In genomic region chr10:94014200-94014599, GRCm38 (mm10) we compare ENCODE assay signal across 20 mouse cellular contexts. TPM values are rescaled to one million over a fixed set of nuclear protein-coding genes. Genes with fewer than 3 reads are reported as not detected.
A peak's percentile ranks its signal among the peaks of the same experiment; 100 is the strongest.
DNase-seq lines count a peak whose midpoint lies in the region; ATAC-seq and TF ChIP-seq lines count a peak whose summit lies in the region.
"Had no signal": no experiment of that assay in that cellular context is flagged by ENCODE, and none has a peak within 500 bp of the region (broad histone marks: within the 10 kb centered on the region; RNA-seq: fewer than 3 reads in every experiment).

No protein-coding gene starts in this region.

- no peak overlapping the region for H3K27ac ChIP-seq in forebrain, embryonic 14.5 days (ENCODE audit: low read depth, low read length)
- no peak overlapping the region for H3K27ac ChIP-seq in forebrain, embryonic 16.5 days (ENCODE audit: low read length)
- H3K27ac ChIP-seq in limb, embryonic 12.5 days, result 0 out of 2 replicates have a peak overlapping the region, but pooled peaks have one; percentile 23
- no peak overlapping the region for H3K27ac ChIP-seq in limb, embryonic 10.5 days
- H3K27ac ChIP-seq in kidney, postnatal 0 days, result peak overlapping the region; percentile 62; the same call in 1 of the 2 replicates
- H3K27ac ChIP-seq in hindbrain, embryonic 14.5 days, result no peak overlapping the region
- H3K27ac ChIP-seq in heart, embryonic 11.5 days (ENCODE audit: low read depth, low read length), result no peak overlapping the region
- H3K27ac ChIP-seq: hindbrain, embryonic 15.5 days; liver, embryonic 12.5 days; lung, embryonic 15.5 days; stomach, embryonic 15.5 days had no signal

- H3K36me3 ChIP-seq in forebrain, embryonic 14.5 days (ENCODE audit: control insufficient read depth, insufficient read depth, low read length), result no peaks in the 10 kb centered on the region
- H3K36me3 ChIP-seq in forebrain, embryonic 16.5 days (ENCODE audit: control insufficient read depth, insufficient read depth), result no peaks in the 10 kb centered on the region
- no peaks in the 10 kb centered on the region for H3K36me3 ChIP-seq in limb, embryonic 12.5 days
- no peaks in the 10 kb centered on the region for H3K36me3 ChIP-seq in limb, embryonic 10.5 days
- no peaks in the 10 kb centered on the region for H3K36me3 ChIP-seq in kidney, postnatal 0 days (ENCODE audit: insufficient read depth, low read length)
- no peaks in the 10 kb centered on the region for H3K36me3 ChIP-seq in hindbrain, embryonic 14.5 days (replicated peaks; ENCODE audit: control insufficient read depth, insufficient read depth)
- H3K36me3 ChIP-seq in heart, embryonic 11.5 days (ENCODE audit: control insufficient read depth, insufficient read depth, low read length), result no peaks in the 10 kb centered on the region
- H3K36me3 ChIP-seq: hindbrain, embryonic 15.5 days; lung, embryonic 15.5 days; stomach, embryonic 15.5 days had no signal

- WGBS in forebrain, embryonic 14.5 days, result 84% methylated on average over 4 of the region's 4 CpGs
- 81% methylated on average over 4 of the region's 4 CpGs for WGBS in forebrain, embryonic 16.5 days
- 62% methylated on average over 4 of the region's 4 CpGs for WGBS in limb, embryonic 12.5 days
- 83% methylated on average over 4 of the region's 4 CpGs for WGBS in limb, embryonic 10.5 days
- 30% methylated on average over 4 of the region's 4 CpGs for WGBS in kidney, postnatal 0 days
- 80% methylated on average over 4 of the region's 4 CpGs for WGBS in hindbrain, embryonic 14.5 days
- 75% methylated on average over 4 of the region's 4 CpGs for WGBS in heart, embryonic 11.5 days (ENCODE audit: insufficient replicate concordance)

- H3K4me2 ChIP-seq in forebrain, embryonic 14.5 days (ENCODE audit: low read length), result no peak overlapping the region
- no peak overlapping the region for H3K4me2 ChIP-seq in forebrain, embryonic 16.5 days (ENCODE audit: low read length)
- no peak overlapping the region for H3K4me2 ChIP-seq in limb, embryonic 12.5 days
- H3K4me2 ChIP-seq in kidney, postnatal 0 days (ENCODE audit: low read length), result 0 out of 2 replicates have a peak overlapping the region, but pooled peaks have one; percentile 5
- no peak overlapping the region for H3K4me2 ChIP-seq in hindbrain, embryonic 14.5 days (replicated peaks)
- no peak overlapping the region for H3K4me2 ChIP-seq in heart, embryonic 11.5 days
- H3K4me2 ChIP-seq: hindbrain, embryonic 15.5 days; liver, embryonic 12.5 days; lung, embryonic 15.5 days; stomach, embryonic 15.5 days had no signal

- H3K4me1 ChIP-seq in forebrain, embryonic 14.5 days (ENCODE audit: control insufficient read depth, insufficient read depth, low read length), result no peaks in the 10 kb centered on the region
- no peaks in the 10 kb centered on the region for H3K4me1 ChIP-seq in forebrain, embryonic 16.5 days (replicated peaks; ENCODE audit: control insufficient read depth, insufficient read depth, low read length)
- H3K4me1 ChIP-seq in limb, embryonic 12.5 days (replicated peaks), result 0 out of 2 replicates have a peak, but pooled peaks cover 8% of the 10 kb centered on the region
- no peaks in the 10 kb centered on the region for H3K4me1 ChIP-seq in limb, embryonic 10.5 days
- no peaks in the 10 kb centered on the region for H3K4me1 ChIP-seq in kidney, postnatal 0 days (replicated peaks; ENCODE audit: insufficient read depth, low read length)
- H3K4me1 ChIP-seq in hindbrain, embryonic 14.5 days (replicated peaks; ENCODE audit: control insufficient read depth, insufficient read depth, low read length), result no peaks in the 10 kb centered on the region
- H3K4me1 ChIP-seq in heart, embryonic 11.5 days (ENCODE audit: control insufficient read depth, insufficient read depth, low read length), result no peaks in the 10 kb centered on the region
- H3K4me1 ChIP-seq: hindbrain, embryonic 15.5 days had no signal

- DNase-seq in forebrain, embryonic 14.5 days (ENCODE audit: low spot score), result peak; percentile 10
- no peak for DNase-seq in limb, embryonic 10.5 days (ENCODE audit: low spot score)
- peak; percentile 89 for DNase-seq in kidney, postnatal 0 days (ENCODE audit: low spot score)
- no peak for DNase-seq in right cerebral cortex, adult 18-20 months
- DNase-seq in hindbrain, embryonic 14.5 days (ENCODE audit: low spot score), result no peak
- DNase-seq: adrenal gland, postnatal 25 days; cerebellum, adult 9-11 months; embryo, embryonic 11 days; forebrain, postnatal 0 days; heart, postnatal 10 days; midbrain, embryonic 14.5 days; thymus, adult 2 months had no signal

- ATAC-seq in forebrain, embryonic 14.5 days, result no peak
- ATAC-seq in forebrain, embryonic 16.5 days, result no peak
- no peak for ATAC-seq in limb, embryonic 12.5 days (ENCODE audit: insufficient number of reproducible peaks, insufficient read depth, low FRiP score, low TSS enrichment, low read depth)
- ATAC-seq in kidney, postnatal 0 days (replicated peaks; ENCODE audit: low FRiP score, low read depth), result no peak
- ATAC-seq in hindbrain, embryonic 14.5 days (ENCODE audit: low FRiP score), result no peak
- ATAC-seq in heart, embryonic 11.5 days (replicated peaks; ENCODE audit: insufficient number of reproducible peaks, low FRiP score, low TSS enrichment), result no peak
- ATAC-seq: forebrain, postnatal 0 days; liver, embryonic 12.5 days had no signal

- no peaks in the 10 kb centered on the region for H3K27me3 ChIP-seq in forebrain, embryonic 14.5 days (replicated peaks; ENCODE audit: control insufficient read depth, insufficient read depth, low read length)
- H3K27me3 ChIP-seq in forebrain, embryonic 16.5 days (replicated peaks; ENCODE audit: control insufficient read depth, insufficient read depth, low read length), result no peaks in the 10 kb centered on the region
- H3K27me3 ChIP-seq in limb, embryonic 12.5 days, result no peaks in the 10 kb centered on the region
- no peaks in the 10 kb centered on the region for H3K27me3 ChIP-seq in limb, embryonic 10.5 days (ENCODE audit: low read depth, poor library complexity, severe bottlenecking)
- H3K27me3 ChIP-seq in kidney, postnatal 0 days (ENCODE audit: insufficient read depth, low read length), result no peaks in the 10 kb centered on the region
- no peaks in the 10 kb centered on the region for H3K27me3 ChIP-seq in hindbrain, embryonic 14.5 days (ENCODE audit: control insufficient read depth, insufficient read depth, low read length)
- H3K27me3 ChIP-seq in heart, embryonic 11.5 days (ENCODE audit: control insufficient read depth, insufficient read depth, low read length), result no peaks in the 10 kb centered on the region
- H3K27me3 ChIP-seq: hindbrain, embryonic 15.5 days; liver, embryonic 12.5 days; lung, embryonic 15.5 days; stomach, embryonic 15.5 days had no signal

- H3K4me3 ChIP-seq in forebrain, embryonic 14.5 days (ENCODE audit: low read depth, low read length), result no peak overlapping the region
- no peak overlapping the region for H3K4me3 ChIP-seq in forebrain, embryonic 16.5 days (replicated peaks; ENCODE audit: low read length)
- H3K4me3 ChIP-seq in limb, embryonic 12.5 days (replicated peaks), result no peak overlapping the region
- H3K4me3 ChIP-seq in limb, embryonic 10.5 days, result no peak overlapping the region
- no peak overlapping the region for H3K4me3 ChIP-seq in kidney, postnatal 0 days (replicated peaks; ENCODE audit: low read depth, low read length)
- no peak overlapping the region for H3K4me3 ChIP-seq in hindbrain, embryonic 14.5 days (replicated peaks; ENCODE audit: low read length)
- H3K4me3 ChIP-seq in heart, embryonic 11.5 days (ENCODE audit: low read depth, low read length), result no peak overlapping the region
- H3K4me3 ChIP-seq: erythroblast, embryonic 14.5 days; hindbrain, embryonic 15.5 days; liver, embryonic 12.5 days; lung, embryonic 15.5 days; stomach, embryonic 15.5 days had no signal

- TF ChIP-seq CTCF in kidney, postnatal 0 days (IDR thresholded peaks at IDR 0.05; ENCODE audit: low read depth), result no peak

- H3K9me3 ChIP-seq in forebrain, embryonic 14.5 days (replicated peaks; ENCODE audit: control insufficient read depth, low read length), result no peaks in the 10 kb centered on the region
- no peaks in the 10 kb centered on the region for H3K9me3 ChIP-seq in forebrain, embryonic 16.5 days (ENCODE audit: control insufficient read depth, low read length)
- H3K9me3 ChIP-seq in limb, embryonic 12.5 days, result no peaks in the 10 kb centered on the region
- no peaks in the 10 kb centered on the region for H3K9me3 ChIP-seq in limb, embryonic 10.5 days (replicated peaks)
- H3K9me3 ChIP-seq in kidney, postnatal 0 days (replicated peaks; ENCODE audit: low read length), result no peaks in the 10 kb centered on the region
- H3K9me3 ChIP-seq in hindbrain, embryonic 14.5 days (ENCODE audit: control insufficient read depth, low read length), result no peaks in the 10 kb centered on the region
- H3K9me3 ChIP-seq in heart, embryonic 11.5 days (replicated peaks; ENCODE audit: control insufficient read depth, low read length), result no peaks in the 10 kb centered on the region
- H3K9me3 ChIP-seq: hindbrain, embryonic 15.5 days; liver, embryonic 12.5 days; lung, embryonic 15.5 days; stomach, embryonic 15.5 days had no signal

- no peak overlapping the region for H3K9ac ChIP-seq in forebrain, embryonic 14.5 days (ENCODE audit: low read length)
- H3K9ac ChIP-seq in forebrain, embryonic 16.5 days (replicated peaks; ENCODE audit: low read depth, low read length), result no peak overlapping the region
- no peak overlapping the region for H3K9ac ChIP-seq in limb, embryonic 12.5 days (replicated peaks)
- no peak overlapping the region for H3K9ac ChIP-seq in kidney, postnatal 0 days (ENCODE audit: low read depth, low read length)
- no peak overlapping the region for H3K9ac ChIP-seq in hindbrain, embryonic 14.5 days
- no peak overlapping the region for H3K9ac ChIP-seq in heart, embryonic 11.5 days (ENCODE audit: low read depth, low read length)
- H3K9ac ChIP-seq: forebrain, postnatal 0 days; hindbrain, embryonic 15.5 days; liver, embryonic 12.5 days; lung, embryonic 15.5 days; stomach, embryonic 15.5 days had no signal

RNA-seq across cellular contexts. Expression of gene Vezt, which starts 21.4 kb away (rescaled TPM):
- 70.2 and 75.5 TPM in 2 replicates for polyA plus RNA-seq in forebrain, embryonic 14.5 days (2014; fragmentation: Nextera tagmentation; extraction: Ambion mirVana)
- polyA plus RNA-seq in forebrain, embryonic 16.5 days (2015; fragmentation: Nextera tagmentation; extraction: Ambion mirVana), result 67.1 and 71.4 TPM in 2 replicates
- polyA plus RNA-seq in limb, embryonic 12.5 days (2016; fragmentation: Nextera tagmentation; extraction: Ambion mirVana), result 30.0 and 33.2 TPM in 2 replicates
- polyA plus RNA-seq in limb, embryonic 10.5 days (2016; fragmentation: Nextera tagmentation; extraction: Ambion mirVana), result 19.9 and 25.9 TPM in 2 replicates
- polyA plus RNA-seq in kidney, postnatal 0 days (2015; fragmentation: Nextera tagmentation; extraction: Ambion mirVana), result 20.8 and 22.0 TPM in 2 replicates
- polyA plus RNA-seq in hindbrain, embryonic 14.5 days (2014; fragmentation: Nextera tagmentation; extraction: Ambion mirVana), result 56.5 and 62.5 TPM in 2 replicates
- 25.3 and 26.9 TPM in 2 replicates for polyA plus RNA-seq in heart, embryonic 11.5 days (2014; fragmentation: Nextera tagmentation; extraction: Ambion mirVana)

RNA-seq across cellular contexts. Expression of gene Fgd6, which starts 21.6 kb away (rescaled TPM):
- polyA plus RNA-seq in forebrain, embryonic 14.5 days (2014; fragmentation: Nextera tagmentation; extraction: Ambion mirVana), result 1.3 and 1.7 TPM in 2 replicates
- polyA plus RNA-seq in forebrain, embryonic 16.5 days (2015; fragmentation: Nextera tagmentation; extraction: Ambion mirVana), result 1.6 and 1.8 TPM in 2 replicates
- 4.6 TPM in 2 replicates for polyA plus RNA-seq in limb, embryonic 12.5 days (2016; fragmentation: Nextera tagmentation; extraction: Ambion mirVana)
- polyA plus RNA-seq in limb, embryonic 10.5 days (2016; fragmentation: Nextera tagmentation; extraction: Ambion mirVana), result 4.0 and 4.5 TPM in 2 replicates
- polyA plus RNA-seq in kidney, postnatal 0 days (2015; fragmentation: Nextera tagmentation; extraction: Ambion mirVana), result 2.3 TPM in 2 replicates
- polyA plus RNA-seq in hindbrain, embryonic 14.5 days (2014; fragmentation: Nextera tagmentation; extraction: Ambion mirVana), result 3.2 and 3.6 TPM in 2 replicates
- polyA plus RNA-seq in heart, embryonic 11.5 days (2014; fragmentation: Nextera tagmentation; extraction: Ambion mirVana), result 3.6 and 4.3 TPM in 2 replicates

Comparison
In these comparisons a context has a peak if more than half of its experiments do, and no peak if none do; other contexts are left out.
1. H3K27ac ChIP-seq: peak in limb, embryonic 12.5 days (single experiment) and kidney, postnatal 0 days (single experiment); none in forebrain, embryonic 14.5 days (single experiment), forebrain, embryonic 16.5 days (single experiment), limb, embryonic 10.5 days (single experiment), hindbrain, embryonic 14.5 days (single experiment) and heart, embryonic 11.5 days (single experiment).
2. DNase-seq: peak in forebrain, embryonic 14.5 days (single experiment) and kidney, postnatal 0 days (single experiment); none in limb, embryonic 10.5 days (single experiment), right cerebral cortex, adult 18-20 months (single experiment) and hindbrain, embryonic 14.5 days (single experiment).